ENCODE assay signal across 16 mouse cellular contexts in the genomic region with DNA sequence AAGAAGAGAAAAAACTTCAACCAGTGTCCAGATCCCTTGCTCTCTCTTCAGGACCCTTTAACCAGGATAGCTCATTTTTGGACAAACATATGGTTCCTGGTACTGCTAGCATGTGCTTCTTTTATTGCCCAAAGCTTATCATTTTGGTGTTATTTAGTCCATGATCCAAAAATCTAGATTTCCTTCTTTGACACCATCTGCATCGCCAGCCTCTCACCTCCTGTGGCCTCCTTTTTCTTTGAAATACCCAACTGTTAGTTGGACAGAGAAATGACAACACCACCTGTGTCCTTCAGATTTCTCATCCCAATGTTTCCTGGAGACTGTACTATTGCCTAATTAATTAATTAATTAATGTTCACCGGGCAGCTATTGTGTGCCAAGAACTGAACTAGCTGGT.
DNase-seq lines count a peak whose midpoint lies in the region; ATAC-seq and TF ChIP-seq lines count a peak whose summit lies in the region.
"Had no signal": no experiment of that assay in that cellular context is flagged by ENCODE, and none has a peak within 500 bp of the region (broad histone marks: within the 10 kb centered on the region; RNA-seq: fewer than 3 reads in every experiment).

No protein-coding gene starts in this region.

- no peaks in the 10 kb centered on the region for H3K27me3 ChIP-seq in forebrain, embryonic 14.5 days (replicated peaks; ENCODE audit: control insufficient read depth, insufficient read depth, low read length)
- H3K27me3 ChIP-seq in forebrain, embryonic 10.5 days (ENCODE audit: poor library complexity, severe bottlenecking), result no peaks in the 10 kb centered on the region
- H3K27me3 ChIP-seq in liver, embryonic 12.5 days (replicated peaks), result no peaks in the 10 kb centered on the region
- H3K27me3 ChIP-seq: CH12.LX; embryonic facial prominence, embryonic 13.5 days; intestine, embryonic 15.5 days had no signal

- TF ChIP-seq POLR2A in brain, embryonic 14.5 days (IDR thresholded peaks at IDR 0.05; ENCODE audit: borderline replicate concordance, extremely low read depth, insufficient read depth, insufficient read length, poor library complexity, severe bottlenecking), result no peak

- H3K4me3 ChIP-seq in forebrain, embryonic 14.5 days (ENCODE audit: low read depth, low read length), result no peak overlapping the region
- no peak overlapping the region for H3K4me3 ChIP-seq in forebrain, embryonic 10.5 days
- no peak overlapping the region for H3K4me3 ChIP-seq in liver, embryonic 12.5 days
- H3K4me3 ChIP-seq: embryonic facial prominence, embryonic 13.5 days; intestine, embryonic 15.5 days; layer of hippocampus, adult 2 months had no signal

- 46% methylated on average over 2 of the region's 2 CpGs for WGBS in forebrain, embryonic 14.5 days
- 88% methylated on average over 2 of the region's 2 CpGs for WGBS in forebrain, embryonic 10.5 days
- 73% methylated on average over 2 of the region's 2 CpGs for WGBS in liver, embryonic 12.5 days (ENCODE audit: insufficient replicate concordance)

- no peaks in the 10 kb centered on the region for H3K36me3 ChIP-seq in forebrain, embryonic 14.5 days (ENCODE audit: control insufficient read depth, insufficient read depth, low read length)
- no peaks in the 10 kb centered on the region for H3K36me3 ChIP-seq in forebrain, embryonic 10.5 days (replicated peaks)
- H3K36me3 ChIP-seq in liver, embryonic 12.5 days, result no peaks in the 10 kb centered on the region
- H3K36me3 ChIP-seq: embryonic facial prominence, embryonic 13.5 days; intestine, embryonic 15.5 days had no signal

- H3K4me1 ChIP-seq in forebrain, embryonic 14.5 days (ENCODE audit: control insufficient read depth, insufficient read depth, low read length), result no peaks in the 10 kb centered on the region
- no peaks in the 10 kb centered on the region for H3K4me1 ChIP-seq in forebrain, embryonic 10.5 days
- no peaks in the 10 kb centered on the region for H3K4me1 ChIP-seq in liver, embryonic 12.5 days
- H3K4me1 ChIP-seq: embryonic facial prominence, embryonic 13.5 days; intestine, embryonic 15.5 days had no signal

- H3K27ac ChIP-seq in forebrain, embryonic 14.5 days (ENCODE audit: low read depth, low read length), result no peak overlapping the region
- H3K27ac ChIP-seq in forebrain, embryonic 10.5 days, result no peak overlapping the region
- no peak overlapping the region for H3K27ac ChIP-seq in liver, embryonic 12.5 days
- H3K27ac ChIP-seq: embryonic facial prominence, embryonic 13.5 days; intestine, embryonic 15.5 days; layer of hippocampus, adult 2 months had no signal

- peak; percentile 63 for DNase-seq in forebrain, embryonic 14.5 days (ENCODE audit: low spot score)
- DNase-seq in forebrain, embryonic 10.5 days (ENCODE audit: extremely low spot score, low spot score), result no peak
- peak; percentile 79 for DNase-seq in brain, embryonic 14.5 days (ENCODE audit: low read depth)
- DNase-seq in cerebellum, adult 9-10 months, result peak; percentile 68
- DNase-seq in layer of hippocampus, adult 18-20 months (ENCODE audit: low spot score in 2 of 2), result peak; percentile 5 to 30
- no peak for DNase-seq in yolk sac, embryonic 10.5 days (ENCODE audit: low spot score)
- DNase-seq: gastrocnemius, postnatal 10 days; lung, adult 18-20 months; lung, postnatal 36 days; thymus, postnatal 25 days had no signal

- peak; percentile 75 for ATAC-seq in forebrain, embryonic 14.5 days
- ATAC-seq in liver, embryonic 12.5 days, result no peak
- ATAC-seq: intestine, embryonic 15.5 days had no signal

- H3K9ac ChIP-seq in forebrain, embryonic 14.5 days (ENCODE audit: low read length), result no peak overlapping the region
- no peak overlapping the region for H3K9ac ChIP-seq in liver, embryonic 12.5 days
- H3K9ac ChIP-seq: embryonic facial prominence, embryonic 13.5 days; intestine, embryonic 15.5 days had no signal

- no peak for TF ChIP-seq CTCF in brain, embryonic 14.5 days (IDR thresholded peaks at IDR 0.05; ENCODE audit: borderline replicate concordance, extremely low read depth, insufficient read depth, insufficient read length)

- no peaks in the 10 kb centered on the region for H3K9me3 ChIP-seq in forebrain, embryonic 14.5 days (replicated peaks; ENCODE audit: control insufficient read depth, low read length)
- H3K9me3 ChIP-seq in forebrain, embryonic 10.5 days, result no peaks in the 10 kb centered on the region
- no peaks in the 10 kb centered on the region for H3K9me3 ChIP-seq in liver, embryonic 12.5 days (replicated peaks)
- H3K9me3 ChIP-seq: embryonic facial prominence, embryonic 13.5 days; intestine, embryonic 15.5 days had no signal

- H3K4me2 ChIP-seq in forebrain, embryonic 14.5 days (ENCODE audit: low read length), result no peak overlapping the region
- no peak overlapping the region for H3K4me2 ChIP-seq in liver, embryonic 12.5 days
- H3K4me2 ChIP-seq: embryonic facial prominence, embryonic 13.5 days; intestine, embryonic 15.5 days; midbrain, embryonic 11.5 days had no signal

Comparison
In these comparisons a context has a peak if more than half of its experiments do, and no peak if none do; other contexts are left out.
1. DNase-seq: peak in forebrain, embryonic 14.5 days (single experiment), brain, embryonic 14.5 days (single experiment), cerebellum, adult 9-10 months (single experiment) and layer of hippocampus, adult 18-20 months (2 of 2); none in forebrain, embryonic 10.5 days (single experiment) and yolk sac, embryonic 10.5 days (single experiment).